Mouse (Mus musculus) CH12.LX (cell line): ENCODE data around the gene Gm16223. TPM values are rescaled to one million over a fixed set of nuclear protein-coding genes. Genes with fewer than 3 reads are reported as not detected.

ENCODE experiments used
- DNase-seq: peaks from one replicate; pipeline ENCODE4 v3.0.0-alpha.2; 2013; ENCODE audit errors: extremely low read depth
- H3K27ac ChIP-seq: 2 replicates; pipeline ENCODE4 v1.5.1; 2012; ENCODE audit warnings: low read depth, mild to moderate bottlenecking, control low read depth, moderate library complexity; ENCODE audit not compliant: insufficient read depth
- H3K27me3 ChIP-seq: replicated peaks from 2 replicates; pipeline ENCODE3; 2012; ENCODE audit warnings: inconsistent platforms
- H3K36me3 ChIP-seq, 2 experiments: replicated peaks in 1 of 2; 2 replicates each; pipeline versions ENCODE3 to v1.6.1; 2012; ENCODE audit warnings: inconsistent platforms in 1 of 2, low read length in 1 of 2, mild to moderate bottlenecking in 1 of 2, mixed read lengths in 1 of 2, moderate library complexity in 1 of 2; ENCODE audit not compliant: control insufficient read depth in 1 of 2, insufficient read depth in 1 of 2
- H3K4me1 ChIP-seq, 2 experiments: 2 replicates each; pipeline ENCODE4 v1.6.1; 2012; ENCODE audit warnings: inconsistent platforms in 1 of 2, moderate library complexity in 1 of 2; ENCODE audit not compliant: insufficient read depth in 2 of 2, control insufficient read depth in 1 of 2
- H3K4me2 ChIP-seq: 2 replicates; pipeline ENCODE4 v1.6.1; 2012; ENCODE audit warnings: low read depth, mild to moderate bottlenecking, control low read depth; ENCODE audit not compliant: poor library complexity, insufficient read depth, severe bottlenecking
- H3K4me3 ChIP-seq, 3 experiments: fragments of 150-350 bp in 1 of 3; sonication (generic) in 1 of 3; replicated peaks in 1 of 3; 2 replicates each; pipeline versions ENCODE3 to v1.5.1; 2011 to 2012; ENCODE audit warnings: low read depth in 2 of 3, low read length in 2 of 3, mild to moderate bottlenecking in 2 of 3, moderate library complexity in 2 of 3, control low read depth in 1 of 3, improper control_type of control experiment in 1 of 3, inconsistent platforms in 1 of 3, mixed read lengths in 1 of 3; ENCODE audit not compliant: poor library complexity in 1 of 3
- H3K79me2 ChIP-seq: replicated peaks from 2 replicates; pipeline ENCODE4 v1.6.1; 2012; ENCODE audit warnings: mild to moderate bottlenecking, moderate library complexity; ENCODE audit not compliant: control insufficient read depth, poor library complexity, insufficient read depth, severe bottlenecking; ENCODE audit errors: extremely low read depth
- H3K9ac ChIP-seq: 2 replicates; pipeline ENCODE4 v1.6.1; 2012; ENCODE audit warnings: low read depth, mild to moderate bottlenecking, control low read depth, moderate library complexity; ENCODE audit not compliant: insufficient read depth
- H3K9me3 ChIP-seq: replicated peaks from 2 replicates; pipeline ENCODE3; 2012; ENCODE audit warnings: low read length, inconsistent platforms, mixed read lengths
- BHLHE40 ChIP-seq: IDR thresholded peaks from 2 replicates; pipeline ENCODE4 v1.6.1; 2011; ENCODE audit warnings: mild to moderate bottlenecking, low read depth, low read length, improper control_type of control experiment
- CHD2 ChIP-seq: IDR thresholded peaks from 2 replicates; pipeline ENCODE4 v1.6.1; 2011; ENCODE audit warnings: low read length, improper control_type of control experiment
- ELF1 ChIP-seq: IDR thresholded peaks from 2 replicates; pipeline ENCODE4 v1.6.1; 2014; ENCODE audit warnings: low read depth, mild to moderate bottlenecking, inconsistent platforms, low read length, improper control_type of control experiment
- EP300 ChIP-seq: IDR thresholded peaks from 2 replicates; pipeline ENCODE4 v1.6.1; 2011; ENCODE audit warnings: low read length, improper control_type of control experiment
- JUN ChIP-seq: IDR thresholded peaks from 2 replicates; pipeline ENCODE4 v1.6.1; 2011; ENCODE audit warnings: low read depth, mild to moderate bottlenecking, low read length, improper control_type of control experiment, moderate library complexity; ENCODE audit not compliant: insufficient read depth
- KAT2A ChIP-seq: IDR thresholded peaks from 2 replicates; pipeline ENCODE4 v1.6.1; 2012; ENCODE audit warnings: low read length, improper control_type of control experiment, inconsistent platforms; ENCODE audit not compliant: insufficient replicate concordance
- MAX ChIP-seq: IDR thresholded peaks from 2 replicates; pipeline ENCODE4 v1.6.1; 2011; ENCODE audit warnings: low read length, improper control_type of control experiment
- MAZ ChIP-seq: IDR thresholded peaks from 2 replicates; pipeline ENCODE4 v1.6.1; 2012; ENCODE audit warnings: low read depth, mild to moderate bottlenecking, inconsistent platforms, low read length, improper control_type of control experiment, moderate library complexity
- MXI1 ChIP-seq: IDR thresholded peaks from 2 replicates; pipeline ENCODE4 v1.6.1; 2011; ENCODE audit warnings: mild to moderate bottlenecking, low read depth, low read length, improper control_type of control experiment
- NELFE ChIP-seq: IDR thresholded peaks from 2 replicates; pipeline ENCODE4 v1.6.1; 2011; ENCODE audit warnings: low read depth, low read length, improper control_type of control experiment
- NRF1 ChIP-seq: IDR thresholded peaks from 2 replicates; pipeline ENCODE4 v1.6.1; 2014; ENCODE audit warnings: low read depth, mild to moderate bottlenecking, inconsistent platforms, low read length, improper control_type of control experiment, moderate library complexity
- PAX5 ChIP-seq: IDR thresholded peaks from 2 replicates; pipeline ENCODE4 v1.6.1; 2012; ENCODE audit warnings: low read length, inconsistent platforms, mixed read lengths
- POLR2A ChIP-seq: IDR thresholded peaks from 2 replicates; pipeline ENCODE4 v1.6.1; 2011; ENCODE audit warnings: low read depth, mild to moderate bottlenecking, improper control_type of control experiment, low read length
- RCOR1 ChIP-seq: conservative IDR thresholded peaks from 2 replicates; pipeline ENCODE4 v1.6.1; 2012; ENCODE audit warnings: low read depth, mild to moderate bottlenecking, inconsistent platforms, low read length, improper control_type of control experiment
- SMC3 ChIP-seq: IDR thresholded peaks from 2 replicates; pipeline ENCODE4 v1.6.1; 2011; ENCODE audit warnings: low read depth, low read length, improper control_type of control experiment
- TBP ChIP-seq: conservative IDR thresholded peaks from 2 replicates; pipeline ENCODE4 v1.6.1; 2011; ENCODE audit warnings: low read depth, low read length, improper control_type of control experiment
- TCF12 ChIP-seq: IDR thresholded peaks from 2 replicates; pipeline ENCODE4 v1.6.1; 2014; ENCODE audit warnings: low read depth, mild to moderate bottlenecking, inconsistent platforms, low read length, improper control_type of control experiment
- USF1 ChIP-seq: IDR thresholded peaks from 2 replicates; pipeline ENCODE4 v1.6.1; 2014; ENCODE audit warnings: low read depth, mild to moderate bottlenecking, inconsistent platforms, low read length, improper control_type of control experiment
- USF2 ChIP-seq: conservative IDR thresholded peaks from 2 replicates; pipeline ENCODE4 v1.6.1; 2011; ENCODE audit warnings: low read depth, low read length, improper control_type of control experiment
- ZNF384 ChIP-seq: IDR thresholded peaks from 2 replicates; pipeline ENCODE4 v1.6.1; 2012; ENCODE audit warnings: low read depth, low read length, improper control_type of control experiment, inconsistent platforms
- dilution Hi-C: fragments of 300-500 bp; cut with MboI; formaldehyde crosslinking; loops from 2 replicates; pipeline ENCODE4 v1.14.3; 2020; ENCODE audit warnings: low sequenced_read_pairs; ENCODE audit not compliant: extremely low pct_unique_long_range_greater_than_20kb, extremely low pct_ligation_motif_present
- in situ Hi-C: fragments of 300-500 bp; cut with MboI; formaldehyde crosslinking; loops from 3 replicates; pipeline ENCODE4 v1.14.3; 2019; ENCODE audit warnings: low sequenced_read_pairs, low pct_ligation_motif_present, low pct_unique_long_range_greater_than_20kb, mixed read lengths
- polyA plus RNA-seq: library from polyadenylated mRNA; unstranded; fragments of >175 nt; gene quantifications from 2 replicates; pipeline ENCODE4 v1.2.1, GENCODE M21; 2012; ENCODE audit warnings: low read depth; ENCODE audit not compliant: insufficient read length
- total RNA-seq, 2 experiments: library from RNA; depleted of rRNA; stranded (reverse); fragments of 300-350 nt in 1 of 2; fragments of >200 nt in 1 of 2; gene quantifications; 2 replicates each; pipeline ENCODE4 v1.2.3; 2012 to 2014

Gene Gm16223
- total and polyA plus RNA-seq, 3 experiments: not detected

DNA sequence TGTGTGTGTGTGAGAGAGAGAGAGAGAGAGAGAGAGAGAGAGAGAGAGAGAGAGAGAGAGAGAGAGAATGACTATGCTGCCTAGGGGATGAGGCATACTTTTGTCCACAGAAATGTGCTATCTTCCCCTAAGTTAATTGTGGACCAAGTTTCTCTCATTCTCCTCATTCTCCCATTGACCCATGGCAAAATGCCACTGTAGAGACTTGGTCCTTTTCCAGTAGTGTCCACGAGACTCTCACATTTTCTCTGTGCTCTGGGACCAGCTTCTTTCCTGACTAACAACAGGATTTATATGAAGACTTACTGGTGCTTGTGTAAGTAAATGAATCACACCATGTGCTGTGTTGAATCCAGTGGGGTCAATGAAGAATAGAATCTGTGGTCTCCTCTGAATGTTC lies 98.6 kb downstream of the Gm16223 start:
- H3K9ac ChIP-seq: no peak overlapping the region
- H3K27ac ChIP-seq: no peak overlapping the region
- H3K4me1 ChIP-seq: no peaks in the 10 kb centered on the region
- TF ChIP-seq TBP (no peak), MXI1 (no peak), NRF1 (no peak), USF1 (no peak), TCF12 (no peak), ZNF384 (no peak), BHLHE40 (no peak), PAX5 (no peak), USF2 (no peak), MAX (no peak), POLR2A (no peak), CHD2 (no peak), SMC3 (no peak), KAT2A (no peak), ELF1 (no peak), NELFE (no peak), MAZ (no peak)
- H3K36me3 ChIP-seq: no peaks in the 10 kb centered on the region
- in situ Hi-C loops (no loop called here), dilution Hi-C loops (no loop called here)
- H3K4me2 ChIP-seq: no peak overlapping the region
- H3K4me3 ChIP-seq: no peak overlapping the region
- no peaks in the 10 kb centered on the region for H3K27me3 ChIP-seq
- no peak for DNase-seq
- no peaks in the 10 kb centered on the region for H3K79me2 ChIP-seq
- no peaks in the 10 kb centered on the region for H3K9me3 ChIP-seq

DNA sequence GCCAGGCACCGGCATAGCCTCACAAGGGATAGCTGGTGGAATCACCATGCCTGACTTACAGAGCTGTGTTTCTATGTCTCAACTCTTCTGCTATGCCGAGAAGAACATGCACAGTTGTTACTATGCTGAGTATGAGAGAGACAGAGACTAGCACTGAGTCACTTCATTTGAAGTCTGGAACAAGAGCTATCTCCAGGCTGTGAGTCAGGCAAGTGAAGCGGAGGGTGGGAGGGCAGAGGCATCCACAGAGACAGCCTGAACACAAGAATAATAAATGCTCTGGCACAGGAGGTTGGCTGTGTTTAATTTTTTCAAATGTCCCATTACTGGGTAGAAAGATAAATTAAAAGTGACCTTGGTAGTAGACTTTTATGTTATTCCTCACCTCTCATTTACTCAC lies 100.3 kb downstream of the Gm16223 start:
- no peaks in the 10 kb centered on the region for H3K36me3 ChIP-seq
- H3K4me3 ChIP-seq: no peak overlapping the region
- no peak overlapping the region for H3K9ac ChIP-seq
- TF ChIP-seq RCOR1 (no peak), JUN (no peak), BHLHE40 (no peak), TCF12 (no peak), EP300 (no peak)
- TF ChIP-seq, all 38 proteins: peak for 0
- H3K27ac ChIP-seq: no peak overlapping the region
- H3K4me1 ChIP-seq: no peaks in the 10 kb centered on the region
- no peaks in the 10 kb centered on the region for H3K27me3 ChIP-seq
- no peak overlapping the region for H3K4me2 ChIP-seq
- H3K79me2 ChIP-seq: no peaks in the 10 kb centered on the region
- dilution Hi-C loops: no loop called here
- in situ Hi-C loops: no loop called here
- DNase-seq: no peak
- H3K9me3 ChIP-seq: no peaks in the 10 kb centered on the region
